In the genomic region with DNA sequence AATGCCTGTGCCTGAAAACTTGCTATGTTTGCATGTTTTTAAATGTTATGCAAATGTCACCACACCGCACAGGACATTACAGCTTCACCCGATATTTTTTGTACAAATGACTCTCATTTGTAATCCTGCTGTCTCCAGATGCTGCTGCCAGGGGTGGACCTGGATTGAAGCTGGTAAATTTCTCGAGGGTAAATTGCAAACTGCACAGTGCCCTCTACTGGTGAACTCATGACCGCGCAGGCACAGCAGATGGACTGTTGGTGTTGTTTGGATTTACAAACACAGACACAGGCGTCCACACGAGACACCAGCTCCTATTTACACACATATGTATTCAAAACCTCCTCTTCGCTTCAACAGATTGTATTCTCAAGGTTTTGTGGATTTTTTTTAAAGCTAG, we compare ENCODE assay signal across 9 mouse cellular contexts. TPM values are rescaled to one million over a fixed set of nuclear protein-coding genes. Genes with fewer than 3 reads are reported as not detected.
DNase-seq lines count a peak whose midpoint lies in the region; ATAC-seq and TF ChIP-seq lines count a peak whose summit lies in the region.
"Had no signal": no experiment of that assay in that cellular context is flagged by ENCODE, and none has a peak within 500 bp of the region (broad histone marks: within the 10 kb centered on the region; RNA-seq: fewer than 3 reads in every experiment).

No protein-coding gene starts in this region.

- no peak overlapping the region for H3K4me3 ChIP-seq in hindbrain, embryonic 10.5 days
- no peak overlapping the region for H3K4me3 ChIP-seq in hindbrain, embryonic 12.5 days
- H3K4me3 ChIP-seq in limb, embryonic 14.5 days (replicated peaks; ENCODE audit: low read length), result no peak overlapping the region

- H3K9me3 ChIP-seq in hindbrain, embryonic 10.5 days, result no peaks in the 10 kb centered on the region
- H3K9me3 ChIP-seq in hindbrain, embryonic 12.5 days (replicated peaks), result no peaks in the 10 kb centered on the region
- no peaks in the 10 kb centered on the region for H3K9me3 ChIP-seq in limb, embryonic 14.5 days (ENCODE audit: control insufficient read depth, low read length)

- H3K36me3 ChIP-seq in hindbrain, embryonic 10.5 days, result no peaks in the 10 kb centered on the region
- H3K36me3 ChIP-seq in hindbrain, embryonic 12.5 days, result no peaks in the 10 kb centered on the region
- no peaks in the 10 kb centered on the region for H3K36me3 ChIP-seq in limb, embryonic 14.5 days (ENCODE audit: control insufficient read depth, insufficient read depth, low read length)

- H3K4me1 ChIP-seq in hindbrain, embryonic 10.5 days (replicated peaks), result peaks cover 8% of the 10 kb centered on the region
- peaks cover 6% of the 10 kb centered on the region for H3K4me1 ChIP-seq in hindbrain, embryonic 12.5 days
- H3K4me1 ChIP-seq in limb, embryonic 14.5 days (ENCODE audit: control insufficient read depth, insufficient read depth, low read length), result no peaks in the 10 kb centered on the region

- DNase-seq in hindbrain, embryonic 10.5 days (ENCODE audit: low spot score), result peak; percentile 37
- DNase-seq in 416B (ENCODE audit: low read depth) (peak; percentile 62), NIH3T3 (ENCODE audit: low read depth) (peak; percentile 68)
- peak; percentile 65 for DNase-seq in embryo, embryonic 11 days
- DNase-seq in limb, embryonic 14.5 days (ENCODE audit: low spot score), result peak; percentile 16
- peak; percentile 2 for DNase-seq in thymus, postnatal 25 days
- no peak for DNase-seq in gastrocnemius, adult 8-10 months (ENCODE audit: low spot score in 2 of 2)

- H3K4me2 ChIP-seq in hindbrain, embryonic 12.5 days (replicated peaks), result no peak overlapping the region
- H3K4me2 ChIP-seq in limb, embryonic 14.5 days (replicated peaks; ENCODE audit: low read depth, low read length, severe bottlenecking), result no peak overlapping the region

- WGBS in hindbrain, embryonic 10.5 days, result 21% methylated on average over 8 of the region's 8 CpGs
- 19% methylated on average over 8 of the region's 8 CpGs for WGBS in hindbrain, embryonic 12.5 days
- 21% methylated on average over 8 of the region's 8 CpGs for WGBS in limb, embryonic 14.5 days

- H3K27ac ChIP-seq in hindbrain, embryonic 10.5 days, result no peak overlapping the region
- H3K27ac ChIP-seq in hindbrain, embryonic 12.5 days, result no peak overlapping the region
- H3K27ac ChIP-seq in limb, embryonic 14.5 days (replicated peaks; ENCODE audit: low read depth, low read length), result no peak overlapping the region

- no peak overlapping the region for H3K9ac ChIP-seq in hindbrain, embryonic 12.5 days
- no peak overlapping the region for H3K9ac ChIP-seq in limb, embryonic 14.5 days (ENCODE audit: low read depth, low read length, severe bottlenecking)

- no peak for ATAC-seq in hindbrain, embryonic 12.5 days (ENCODE audit: low FRiP score)
- no peak for ATAC-seq in limb, embryonic 14.5 days (ENCODE audit: low FRiP score, low read depth)

- H3K27me3 ChIP-seq in hindbrain, embryonic 10.5 days (ENCODE audit: insufficient read depth, poor library complexity, severe bottlenecking), result no peaks in the 10 kb centered on the region; the same call in 1 of the 2 replicates
- H3K27me3 ChIP-seq in hindbrain, embryonic 12.5 days, result peaks cover 2% of the 10 kb centered on the region; the same call in 1 of the 2 replicates
- H3K27me3 ChIP-seq in limb, embryonic 14.5 days (ENCODE audit: control insufficient read depth, insufficient read depth, low read length), result no peaks in the 10 kb centered on the region

- TF ChIP-seq POLR2A in limb, embryonic 14.5 days (IDR thresholded peaks at IDR 0.05; ENCODE audit: borderline replicate concordance, extremely low read depth, insufficient read depth, insufficient read length), result no peak

RNA-seq across cellular contexts. Expression of a gene that starts 44.6 kb away (rescaled TPM):
- not detected in 2 replicates for polyA plus RNA-seq in hindbrain, embryonic 10.5 days (2016; fragmentation: Nextera tagmentation; extraction: Ambion mirVana)
- not detected in 2 replicates for polyA plus RNA-seq in hindbrain, embryonic 12.5 days (2016; fragmentation: Nextera tagmentation; extraction: Ambion mirVana)
- polyA plus RNA-seq in limb, embryonic 14.5 days (2012; rRNA removed), result not detected in 2 replicates
- not detected in 2 replicates for polyA plus RNA-seq in limb, embryonic 14.5 days (2014; fragmentation: Nextera tagmentation; extraction: Ambion mirVana)
- not detected for total RNA-seq in gastrocnemius, adult 8-10 months (2022)
- total RNA-seq: common myeloid progenitor, adult 5-6 weeks had no signal

Comparison
In these comparisons a context has a peak if more than half of its experiments do, and no peak if none do; other contexts are left out.
1. DNase-seq: peak in hindbrain, embryonic 10.5 days (single experiment), 416B (single experiment), NIH3T3 (single experiment), embryo, embryonic 11 days (single experiment), limb, embryonic 14.5 days (single experiment) and thymus, postnatal 25 days (single experiment); none in gastrocnemius, adult 8-10 months (0 of 2).